Mouse (Mus musculus) monocyte, adult 5-6 weeks (primary cell): ENCODE data around the gene Senp5. TPM values are rescaled to one million over a fixed set of nuclear protein-coding genes. Genes with fewer than 3 reads are reported as not detected.
"Not testable (repeated sequence)": the region's sequence is repeated elsewhere in the genome, so short reads cannot be mapped to it uniquely, and the experiment has no call there.

Source experiments
- ATAC-seq: fragments of 153-309, 156-312 bp; replicated peaks from 2 replicates; pipeline ENCODE4 v1.8.0; 2017; ENCODE audit warnings: mild to moderate bottlenecking; ENCODE audit not compliant: low TSS enrichment, insufficient number of reproducible peaks, severe bottlenecking, poor library complexity, low FRiP score
- total RNA-seq: library from RNA; stranded (forward); fragments of 200-1000, 200-491, 200-594 nt; gene quantifications from 3 replicates; pipeline ENCODE4 v1.2.3, GENCODE M21; 2017

Senp5 gene
- 11.9 to 24.6 TPM (median 17.9 TPM) in 3 replicates for total RNA-seq

GRCm38 (mm10) chr16:32002509-32003477 is at the start of gene Senp5:
Gene Senp5, minus strand, starts transcription at chr16:32003287.
- peak; percentile 99 for ATAC-seq

GRCm38 (mm10) chr16:32042367-32042766 is 39.3 kb upstream of the Senp5 start:
- ATAC-seq = no peak

DNA sequence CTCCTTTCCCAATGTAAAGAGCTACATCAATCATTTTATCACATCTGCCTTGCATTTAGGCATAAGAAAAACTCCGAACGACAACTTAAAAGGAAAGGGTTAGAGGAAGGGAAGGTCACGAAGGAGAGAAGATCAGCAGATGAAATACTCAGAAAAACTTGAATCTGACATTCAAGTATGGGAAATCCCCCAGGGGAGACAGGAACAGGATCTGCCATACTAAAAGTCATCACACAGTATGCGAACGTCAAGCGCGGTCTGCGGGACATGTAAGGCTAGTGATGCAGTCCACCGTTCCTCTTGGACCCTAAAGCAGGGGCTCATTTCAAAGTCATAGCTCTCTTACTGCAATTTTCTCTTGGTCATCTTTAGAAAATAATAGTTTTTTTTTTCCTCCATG is 16.6 kb upstream of the Senp5 start:
- no peak for ATAC-seq

- no peak for ATAC-seq
These were observed 7.2 kb upstream of the Senp5 start for GRCm38 (mm10) chr16:32010330-32010729.

DNA sequence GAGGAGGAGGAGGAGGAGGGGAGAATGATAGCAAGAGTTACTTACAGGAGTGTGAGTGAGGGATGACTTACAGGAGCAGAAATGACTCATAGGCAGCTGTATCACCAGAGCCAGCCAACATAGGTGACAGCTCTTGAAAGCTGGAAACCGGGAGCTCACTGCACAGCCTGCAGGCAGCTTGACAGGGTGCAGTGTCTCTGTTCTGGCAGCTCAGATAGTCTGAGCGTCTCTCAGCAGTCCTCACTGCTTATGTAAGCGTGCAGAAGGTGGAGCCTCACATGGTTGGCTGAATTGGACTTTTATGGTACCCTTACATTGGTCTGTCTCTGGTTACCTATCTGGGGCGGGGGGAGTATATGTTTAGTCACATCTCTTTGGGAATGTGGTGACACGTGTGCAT is 6.8 kb upstream of the Senp5 start:
- ATAC-seq = no peak

DNA sequence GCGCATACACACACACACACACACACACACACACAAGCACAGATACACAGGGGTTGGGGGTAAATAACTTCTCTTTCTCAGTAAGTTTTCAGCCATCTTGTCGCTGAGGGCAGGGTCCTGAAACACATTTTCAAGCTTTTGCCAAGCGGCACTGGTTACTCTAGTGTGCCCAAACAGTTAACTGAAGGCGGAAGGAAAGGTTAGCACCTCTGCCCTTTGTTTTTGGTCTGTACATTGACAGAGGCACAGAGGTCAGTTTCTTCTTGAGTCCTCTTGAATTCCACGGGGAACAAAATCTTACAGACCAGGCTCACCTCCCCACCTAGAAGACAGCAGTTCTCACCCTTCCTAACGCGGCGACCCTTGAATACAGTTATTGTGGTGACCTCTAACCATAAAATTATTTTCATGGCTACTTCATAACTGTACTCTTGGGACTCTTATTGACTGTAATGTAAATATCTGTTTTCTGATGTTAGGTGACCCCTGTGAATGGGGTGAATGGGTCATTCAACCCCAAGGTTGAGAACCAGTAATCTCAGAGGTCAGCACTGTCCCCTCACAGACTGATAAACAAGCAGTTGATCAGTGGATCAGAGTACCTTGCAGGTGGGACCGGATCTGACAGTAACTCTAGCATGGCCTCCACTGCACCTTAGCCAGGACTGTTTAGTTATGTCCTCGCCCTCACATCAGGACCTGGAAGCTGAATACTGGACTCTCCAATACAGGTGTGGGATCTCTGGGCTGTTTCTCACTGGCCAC is 5.6 kb upstream of the Senp5 start:
- no peak for ATAC-seq

DNA sequence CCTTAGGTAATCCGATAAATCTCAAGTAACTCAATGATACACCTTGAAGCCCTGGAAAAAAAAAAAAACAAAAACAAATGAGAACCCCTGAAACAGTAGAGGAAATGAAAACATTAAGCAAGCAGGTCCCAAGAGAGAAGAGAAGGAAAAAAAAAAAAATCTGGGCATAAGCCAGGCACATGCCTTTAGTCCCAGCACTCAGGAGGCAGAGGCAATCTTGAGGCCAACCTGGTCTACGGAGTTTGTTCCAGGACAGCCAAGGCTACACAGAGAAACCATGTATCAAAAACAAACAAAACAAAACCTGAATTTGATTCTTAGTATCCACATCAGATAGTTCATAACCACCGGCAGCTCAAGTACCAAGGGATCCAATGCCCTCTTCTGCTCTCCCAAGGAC is 1.6 kb upstream of the Senp5 start:
- no peak for ATAC-seq

- ATAC-seq = no peak
These were observed 6.7 kb downstream of the Senp5 start for GRCm38 (mm10) chr16:31996371-31996770.

GRCm38 (mm10) chr16:31993946-31994345 is 9.1 kb downstream of the Senp5 start:
- ATAC-seq = no peak

DNA sequence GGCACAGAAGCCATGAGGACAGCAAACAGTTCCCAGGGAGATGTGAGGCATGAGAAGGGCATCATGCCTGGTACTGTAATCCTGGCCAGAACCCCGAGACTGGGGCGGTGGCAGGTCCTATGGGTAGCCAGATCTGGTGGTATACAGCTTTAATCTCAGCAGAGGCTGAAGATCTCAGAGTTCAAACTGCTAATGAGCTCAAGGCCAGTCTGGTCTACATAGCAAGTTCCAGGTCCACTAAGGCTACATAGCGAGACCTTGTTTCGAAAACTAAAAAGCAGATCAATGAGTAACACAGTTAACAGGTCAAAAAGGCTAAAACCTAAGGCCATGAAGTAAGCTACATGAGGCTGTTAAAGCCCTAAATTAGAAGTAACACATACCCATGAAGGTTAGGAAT is 9.9 kb downstream of the Senp5 start:
- no peak for ATAC-seq

- ATAC-seq = no peak
These were observed 11.0 kb downstream of the Senp5 start for GRCm38 (mm10) chr16:31992039-31992438.

DNA sequence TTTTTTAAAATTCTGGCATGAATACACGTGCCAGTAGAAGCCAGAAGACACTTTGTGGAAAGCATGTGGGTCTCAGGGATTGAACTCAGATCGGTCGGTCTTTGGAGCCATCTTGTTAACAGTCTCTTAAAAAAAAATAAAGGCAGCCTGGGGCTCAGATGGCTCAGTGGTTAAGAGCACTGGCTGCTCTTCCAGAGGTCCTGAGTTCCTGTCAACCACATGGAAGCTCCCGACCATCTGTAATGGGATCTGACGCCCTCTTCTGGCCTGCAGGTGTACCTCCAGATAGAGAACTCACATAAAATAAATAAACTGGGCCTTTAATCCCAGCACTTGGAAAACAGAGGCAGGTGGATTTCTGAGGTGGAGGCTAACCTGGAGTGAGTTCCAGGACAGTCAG is 22.1 kb downstream of the Senp5 start:
- ATAC-seq = no peak

DNA sequence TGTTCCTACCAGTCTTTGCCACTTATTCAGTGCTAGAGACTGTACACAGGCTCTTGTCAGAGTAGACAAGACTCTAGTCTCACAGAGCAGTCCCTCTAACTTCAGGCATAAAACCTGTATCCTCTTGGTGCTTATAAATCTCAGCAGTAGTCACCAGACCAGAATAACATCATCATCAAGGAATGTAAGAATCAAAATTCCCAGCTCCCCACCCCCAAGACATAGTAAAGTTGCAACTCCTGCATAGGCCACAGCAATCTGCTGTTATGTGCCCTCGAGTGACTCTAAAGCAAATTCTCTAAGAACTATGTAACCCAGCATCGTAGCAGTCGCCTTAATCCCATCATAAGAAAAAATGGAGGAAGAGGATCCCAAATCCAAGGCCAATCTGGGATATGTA is 23.6 kb downstream of the Senp5 start:
- no peak for ATAC-seq

GRCm38 (mm10) chr16:31975258-31975657 is 27.8 kb downstream of the Senp5 start:
- ATAC-seq = no peak

DNA sequence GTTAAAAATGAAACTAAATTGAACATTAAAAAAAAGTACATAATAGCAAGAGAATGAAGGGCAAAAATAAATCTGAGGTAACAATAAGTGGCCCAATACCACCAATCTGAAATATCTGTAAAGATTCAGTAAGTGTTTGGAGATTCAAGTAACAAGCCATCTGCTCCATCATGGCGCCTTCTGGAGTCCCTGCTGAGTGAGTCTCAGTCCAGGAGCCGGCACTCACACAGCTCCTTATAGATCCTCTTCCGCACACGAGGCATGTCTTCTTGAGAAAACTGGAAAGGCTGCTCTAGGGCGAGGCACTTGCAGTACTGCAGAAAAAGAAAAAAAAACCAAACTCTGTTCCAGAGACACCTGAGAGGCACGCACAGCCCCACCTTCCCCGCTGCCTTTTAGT is 39.9 kb downstream of the Senp5 start:
- ATAC-seq = no peak

DNA sequence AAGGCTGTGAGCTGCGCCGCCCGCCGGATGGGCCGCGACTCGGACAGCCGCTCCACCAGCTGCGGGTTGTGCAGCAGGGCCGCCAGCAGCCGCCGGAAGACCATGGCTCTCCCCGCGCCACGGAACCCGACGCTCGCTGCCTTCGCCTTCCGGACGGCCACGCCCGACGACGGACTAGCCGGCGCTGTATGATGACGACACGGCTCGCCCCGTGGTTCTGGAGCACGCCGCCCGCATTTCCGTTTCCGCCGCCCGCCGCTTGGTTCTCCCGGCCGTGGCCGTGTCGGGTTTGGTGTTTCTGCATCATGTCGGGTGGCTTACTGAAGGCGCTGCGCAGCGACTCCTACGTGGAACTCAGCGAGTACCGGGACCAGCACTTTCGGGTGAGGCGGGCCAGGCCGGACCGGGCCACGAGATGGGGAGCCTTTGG is 54.7 kb downstream of the Senp5 start, which contains the start of the genes 0610012G03Rik and Ncbp2:
Gene 0610012G03Rik, minus strand, starts transcription at position 150 of the 430 bp plus-strand sequence.
Gene Ncbp2, plus strand, starts transcription at position 169 of the 430 bp plus-strand sequence.
- peak; percentile 80 for ATAC-seq

DNA sequence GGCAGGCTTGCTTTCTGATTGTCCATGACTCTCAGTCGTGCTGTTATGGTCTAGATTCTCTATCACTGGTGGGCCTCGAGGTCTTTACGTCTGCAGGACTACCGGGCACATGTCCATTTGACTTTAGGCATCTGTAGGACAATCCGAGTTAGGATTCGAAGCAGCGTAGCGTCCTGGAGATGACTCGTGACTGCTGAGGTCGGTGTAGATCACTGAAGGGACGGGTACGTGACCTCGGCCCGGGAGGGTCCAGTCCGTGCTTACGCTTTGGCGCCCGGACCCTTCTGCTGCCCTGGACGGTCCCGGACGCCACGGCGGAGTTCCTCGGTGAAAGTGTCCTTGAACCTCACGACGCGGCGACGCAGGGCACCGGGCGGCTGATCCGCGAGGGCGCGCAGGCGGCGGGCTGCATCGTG is 55.2 kb downstream of the Senp5 start:
- ATAC-seq = no peak

DNA sequence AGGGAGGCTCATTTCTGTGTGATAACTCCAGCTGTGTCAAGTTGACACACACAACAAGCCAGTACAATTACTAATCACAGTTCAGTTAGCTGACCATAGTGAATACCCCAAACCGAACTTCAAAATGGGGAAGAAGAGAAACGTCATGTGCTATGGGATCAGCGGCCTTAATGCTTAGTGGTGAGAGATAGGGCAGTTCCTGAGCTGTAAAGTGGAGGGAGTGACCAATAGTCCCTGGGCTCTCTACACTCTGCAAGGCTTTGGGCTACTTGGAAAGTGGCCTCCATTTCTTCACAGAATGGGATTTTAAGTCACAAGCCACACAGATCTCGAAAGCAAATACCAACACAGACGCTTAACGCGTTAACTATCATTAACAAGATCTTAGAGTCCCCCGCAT is 55.8 kb downstream of the Senp5 start:
- no peak for ATAC-seq

GRCm38 (mm10) chr16:31945986-31946385 is 57.1 kb downstream of the Senp5 start:
- ATAC-seq = not testable (repeated sequence)
